Mouse (Mus musculus): ENCODE data around the gene Slc22a15. TPM values are rescaled to one million over a fixed set of nuclear protein-coding genes. Genes with fewer than 3 reads are reported as not detected.
A peak's percentile ranks its signal among the peaks of the same experiment; 100 is the strongest.

Gene Slc22a15
- polyA plus RNA-seq, 1 experiment = 1.8 TPM

DNA sequence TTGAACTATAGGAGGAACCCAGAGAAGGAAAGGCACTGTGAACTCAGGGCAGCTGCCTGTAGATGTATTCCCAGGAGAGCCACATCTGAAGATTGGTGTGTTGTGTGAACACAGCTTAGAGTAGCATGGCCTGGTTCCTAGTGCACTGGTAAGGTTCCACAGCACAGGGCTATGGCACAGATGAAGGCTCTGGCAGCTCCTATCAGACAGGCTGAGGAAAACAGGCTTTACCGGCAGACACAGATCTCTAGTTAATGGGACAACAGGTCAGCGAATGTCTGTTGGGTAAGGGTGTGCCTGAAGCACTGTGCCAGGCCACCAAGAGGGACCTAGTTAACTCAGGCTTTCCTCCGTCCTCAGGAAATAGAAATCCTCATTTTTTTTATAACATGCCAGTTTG lies 87.3 kb downstream of the Slc22a15 start:
- Histone ChIP-seq H3K9ac (ENCODE audit: low read depth, poor library complexity, severe bottlenecking) (no peak overlapping the region), H3K9me3 (replicated peaks; ENCODE audit: control insufficient read depth, insufficient read depth, low read length, poor library complexity, severe bottlenecking) (no peaks in the 10 kb centered on the region), H3K27ac (ENCODE audit: insufficient read depth, low read length) (no peak overlapping the region), H3K4me1 (ENCODE audit: control insufficient read depth, insufficient read depth, low read length) (no peaks in the 10 kb centered on the region), H3K27me3 (ENCODE audit: control insufficient read depth, insufficient read depth, low read length, poor library complexity, severe bottlenecking) (no peaks in the 10 kb centered on the region), H3K4me3 (ENCODE audit: low read depth, low read length) (no peak overlapping the region), H3K36me3 (ENCODE audit: control insufficient read depth, insufficient read depth, low read length, poor library complexity, severe bottlenecking) (no peaks in the 10 kb centered on the region)
- TF ChIP-seq POLR2A (IDR thresholded peaks at IDR 0.05; ENCODE audit: insufficient read depth, low read length) = no peak
- TF ChIP-seq CTCF (IDR thresholded peaks at IDR 0.05; ENCODE audit: low read depth, low read length) = no peak
- TF ChIP-seq EP300 (IDR thresholded peaks at IDR 0.05; ENCODE audit: insufficient read depth, low read depth, low read length) = no peak

GRCm38 (mm10) chr3:101836532-101836931 lies 87.7 kb downstream of the Slc22a15 start:
- Histone ChIP-seq H3K4me1 (ENCODE audit: control insufficient read depth, insufficient read depth, low read length) (no peaks in the 10 kb centered on the region), H3K4me3 (ENCODE audit: low read depth, low read length) (peak overlapping the region; percentile 60; the same call in 1 of the 2 replicates), H3K9ac (ENCODE audit: low read depth, poor library complexity, severe bottlenecking) (peak overlapping the region; percentile 36; the same call in 1 of the 2 replicates), H3K9me3 (replicated peaks; ENCODE audit: control insufficient read depth, insufficient read depth, low read length, poor library complexity, severe bottlenecking) (no peaks in the 10 kb centered on the region), H3K36me3 (ENCODE audit: control insufficient read depth, insufficient read depth, low read length, poor library complexity, severe bottlenecking) (no peaks in the 10 kb centered on the region), H3K27ac (ENCODE audit: insufficient read depth, low read length) (0 out of 2 replicates have a peak overlapping the region, but pooled peaks have one; percentile 38), H3K27me3 (ENCODE audit: control insufficient read depth, insufficient read depth, low read length, poor library complexity, severe bottlenecking) (no peaks in the 10 kb centered on the region)
- no peak for TF ChIP-seq CTCF (IDR thresholded peaks at IDR 0.05; ENCODE audit: low read depth, low read length)
- TF ChIP-seq EP300 (IDR thresholded peaks at IDR 0.05; ENCODE audit: insufficient read depth, low read depth, low read length) = no peak
- TF ChIP-seq POLR2A (IDR thresholded peaks at IDR 0.05; ENCODE audit: insufficient read depth, low read length) = no peak

DNA sequence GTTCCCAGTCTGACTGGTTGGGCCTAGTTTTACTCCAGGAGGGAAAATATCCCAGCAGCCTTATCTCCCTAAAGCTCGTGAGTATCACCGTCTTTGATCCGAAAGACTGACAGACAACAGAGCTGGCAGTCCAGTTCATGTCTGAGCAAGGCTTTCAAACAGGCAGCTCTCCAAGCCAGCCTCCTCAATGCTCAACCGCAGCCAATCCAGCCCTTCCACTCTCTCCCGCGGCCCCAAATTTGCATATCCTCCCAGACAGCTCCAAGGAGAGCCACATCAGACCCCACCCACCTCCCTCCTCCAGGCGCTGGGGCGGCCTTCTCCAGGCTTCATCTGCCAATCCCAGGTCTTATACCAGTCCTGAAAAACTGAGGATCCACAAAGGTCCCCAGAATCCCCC lies 88.2 kb downstream of the Slc22a15 start:
- no peaks in the 10 kb centered on the region for H3K27me3 ChIP-seq (ENCODE audit: control insufficient read depth, insufficient read depth, low read length, poor library complexity, severe bottlenecking)
- no peaks in the 10 kb centered on the region for H3K4me1 ChIP-seq (ENCODE audit: control insufficient read depth, insufficient read depth, low read length)
- peak overlapping the region; percentile 54; the same call in 1 of the 2 replicates for H3K9ac ChIP-seq (ENCODE audit: low read depth, poor library complexity, severe bottlenecking)
- no peaks in the 10 kb centered on the region for H3K36me3 ChIP-seq (ENCODE audit: control insufficient read depth, insufficient read depth, low read length, poor library complexity, severe bottlenecking)
- peak overlapping the region; percentile 64; the same call in 1 of the 2 replicates for H3K27ac ChIP-seq (ENCODE audit: insufficient read depth, low read length)
- peak overlapping the region; percentile 60; the same call in 1 of the 2 replicates for H3K4me3 ChIP-seq (ENCODE audit: low read depth, low read length)
- TF ChIP-seq EP300 (IDR thresholded peaks at IDR 0.05; ENCODE audit: insufficient read depth, low read depth, low read length) = no peak
- peak; percentile 17 for TF ChIP-seq POLR2A (IDR thresholded peaks at IDR 0.05; ENCODE audit: insufficient read depth, low read length)
- no peaks in the 10 kb centered on the region for H3K9me3 ChIP-seq (replicated peaks; ENCODE audit: control insufficient read depth, insufficient read depth, low read length, poor library complexity, severe bottlenecking)

DNA sequence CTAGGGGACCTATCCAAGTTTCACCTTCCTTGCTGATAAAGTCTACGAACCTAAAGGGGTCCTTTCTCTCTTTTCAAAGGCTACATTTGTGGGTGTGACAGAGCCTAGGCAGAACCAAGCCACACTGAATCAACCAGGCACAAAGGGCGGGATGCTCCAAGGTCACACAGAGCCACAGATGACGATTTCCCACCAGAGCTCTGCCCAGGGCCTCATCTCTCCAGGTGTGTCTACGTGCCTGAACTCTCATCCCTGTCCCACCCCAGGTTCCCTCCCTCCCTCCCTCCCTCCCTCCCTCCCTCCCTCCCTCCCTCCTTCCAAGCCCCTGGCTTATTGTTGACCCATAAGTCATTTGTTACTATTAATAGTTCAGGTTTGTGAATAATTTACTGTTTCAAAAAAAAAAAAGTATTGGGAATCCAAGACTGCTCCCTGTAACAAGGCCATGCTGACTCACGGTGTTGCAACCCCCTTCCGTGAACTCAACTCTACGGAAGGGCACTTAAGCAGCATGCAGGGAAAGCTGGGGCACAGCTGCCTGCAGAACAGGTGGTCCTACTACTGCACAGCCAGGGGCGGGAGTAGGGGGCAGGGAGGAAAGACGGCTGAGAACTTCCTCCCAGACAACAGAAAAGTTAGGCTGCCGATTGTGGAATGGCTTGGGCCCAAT lies 92.9 kb downstream of the Slc22a15 start:
- H3K4me3 ChIP-seq (ENCODE audit: low read depth, low read length) = no peak overlapping the region
- H3K9ac ChIP-seq (ENCODE audit: low read depth, poor library complexity, severe bottlenecking) = no peak overlapping the region
- no peaks in the 10 kb centered on the region for H3K27me3 ChIP-seq (ENCODE audit: control insufficient read depth, insufficient read depth, low read length, poor library complexity, severe bottlenecking)
- H3K9me3 ChIP-seq (replicated peaks; ENCODE audit: control insufficient read depth, insufficient read depth, low read length, poor library complexity, severe bottlenecking) = no peaks in the 10 kb centered on the region
- TF ChIP-seq POLR2A (IDR thresholded peaks at IDR 0.05; ENCODE audit: insufficient read depth, low read length) = no peak
- peak; percentile 74 for TF ChIP-seq EP300 (IDR thresholded peaks at IDR 0.05; ENCODE audit: insufficient read depth, low read depth, low read length)
- H3K36me3 ChIP-seq (ENCODE audit: control insufficient read depth, insufficient read depth, low read length, poor library complexity, severe bottlenecking) = no peaks in the 10 kb centered on the region
- peaks cover 4% of the 10 kb centered on the region for H3K4me1 ChIP-seq (ENCODE audit: control insufficient read depth, insufficient read depth, low read length)
- H3K27ac ChIP-seq (ENCODE audit: insufficient read depth, low read length) = no peak overlapping the region

- Histone ChIP-seq H3K4me3 (ENCODE audit: low read depth, low read length) (no peak overlapping the region), H3K36me3 (ENCODE audit: control insufficient read depth, insufficient read depth, low read length, poor library complexity, severe bottlenecking) (no peaks in the 10 kb centered on the region), H3K9ac (ENCODE audit: low read depth, poor library complexity, severe bottlenecking) (no peak overlapping the region), H3K27me3 (ENCODE audit: control insufficient read depth, insufficient read depth, low read length, poor library complexity, severe bottlenecking) (no peaks in the 10 kb centered on the region), H3K9me3 (replicated peaks; ENCODE audit: control insufficient read depth, insufficient read depth, low read length, poor library complexity, severe bottlenecking) (no peaks in the 10 kb centered on the region), H3K4me1 (ENCODE audit: control insufficient read depth, insufficient read depth, low read length) (peaks cover 4% of the 10 kb centered on the region), H3K27ac (ENCODE audit: insufficient read depth, low read length) (no peak overlapping the region)
- no peak for TF ChIP-seq EP300 (IDR thresholded peaks at IDR 0.05; ENCODE audit: insufficient read depth, low read depth, low read length)
- TF ChIP-seq CTCF (IDR thresholded peaks at IDR 0.05; ENCODE audit: low read depth, low read length) = no peak
- TF ChIP-seq POLR2A (IDR thresholded peaks at IDR 0.05; ENCODE audit: insufficient read depth, low read length) = no peak
These were observed 94.2 kb downstream of the Slc22a15 start for GRCm38 (mm10) chr3:101829881-101830616.

DNA sequence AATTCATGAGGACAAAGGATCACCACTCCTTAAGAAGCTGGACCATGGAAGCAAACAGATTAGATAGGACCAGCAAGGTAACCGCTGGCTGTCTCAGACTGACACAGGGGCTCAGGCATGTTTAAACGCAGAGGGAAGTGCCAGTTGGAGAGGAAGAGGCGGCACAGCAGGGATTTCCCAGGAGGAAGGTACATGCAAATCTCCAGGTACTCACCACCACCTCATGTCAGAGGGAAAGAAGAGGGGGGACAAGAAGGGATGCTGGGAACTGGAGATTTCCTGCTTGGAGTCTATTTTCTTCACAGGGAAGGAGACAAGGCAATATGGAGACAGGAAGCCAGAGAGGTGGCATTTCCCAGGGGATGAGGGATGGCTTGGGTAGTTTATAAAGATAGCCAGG lies 95.7 kb downstream of the Slc22a15 start:
- Histone ChIP-seq H3K27ac (ENCODE audit: insufficient read depth, low read length) (no peak overlapping the region), H3K4me1 (ENCODE audit: control insufficient read depth, insufficient read depth, low read length) (peaks cover 4% of the 10 kb centered on the region), H3K27me3 (ENCODE audit: control insufficient read depth, insufficient read depth, low read length, poor library complexity, severe bottlenecking) (no peaks in the 10 kb centered on the region), H3K9ac (ENCODE audit: low read depth, poor library complexity, severe bottlenecking) (no peak overlapping the region), H3K9me3 (replicated peaks; ENCODE audit: control insufficient read depth, insufficient read depth, low read length, poor library complexity, severe bottlenecking) (no peaks in the 10 kb centered on the region), H3K4me3 (ENCODE audit: low read depth, low read length) (no peak overlapping the region), H3K36me3 (ENCODE audit: control insufficient read depth, insufficient read depth, low read length, poor library complexity, severe bottlenecking) (no peaks in the 10 kb centered on the region)
- no peak for TF ChIP-seq POLR2A (IDR thresholded peaks at IDR 0.05; ENCODE audit: insufficient read depth, low read length)
- TF ChIP-seq CTCF (IDR thresholded peaks at IDR 0.05; ENCODE audit: low read depth, low read length) = no peak
- no peak for TF ChIP-seq EP300 (IDR thresholded peaks at IDR 0.05; ENCODE audit: insufficient read depth, low read depth, low read length)
